Comparison of ENCODE assay signal across 8 mouse cellular contexts in genomic region chr12:78906707-78907162, GRCm38 (mm10). TPM values are rescaled to one million over a fixed set of nuclear protein-coding genes. Genes with fewer than 3 reads are reported as not detected.
DNase-seq lines count a peak whose midpoint lies in the region; ATAC-seq and TF ChIP-seq lines count a peak whose summit lies in the region.

TSS of gene Plek2 (minus strand) at chr12:78906964.

- no peaks in the 10 kb centered on the region for H3K36me3 ChIP-seq in heart, adult 2 months (ENCODE audit: control insufficient read depth, insufficient read depth, low read length)
- no peaks in the 10 kb centered on the region for H3K36me3 ChIP-seq in lung, postnatal 0 days (ENCODE audit: insufficient read depth, low read length)

- no peak within 1 kb of the TSS for H3K27ac ChIP-seq in heart, adult 2 months
- H3K27ac ChIP-seq in lung, postnatal 0 days (ENCODE audit: low read length) = no peak within 1 kb of the TSS

- 4% methylated on average over 38 of the region's 38 CpGs for WGBS in heart, adult 2 months
- 3% methylated on average over 25 of the region's 38 CpGs for WGBS in lung, postnatal 0 days

- 0 out of 2 replicates have a peak, but pooled peaks cover 1% of the 10 kb centered on the region for H3K4me1 ChIP-seq in heart, adult 2 months (ENCODE audit: control insufficient read depth, insufficient read depth, low read length)
- H3K4me1 ChIP-seq in lung, postnatal 0 days (ENCODE audit: insufficient read depth, low read depth, low read length) = peaks cover 8% of the 10 kb centered on the region; the same call in 1 of the 2 replicates

- no peaks in the 10 kb centered on the region for H3K79me2 ChIP-seq in heart, adult 2 months (replicated peaks; ENCODE audit: control insufficient read depth, insufficient read depth, low read length)

- peak; percentile 37 for TF ChIP-seq CTCF in heart, adult 2 months (IDR thresholded peaks at IDR 0.05)
- TF ChIP-seq CTCF in lung, postnatal 0 days (IDR thresholded peaks at IDR 0.05) = peak; percentile 54

- H3K9me3 ChIP-seq in lung, postnatal 0 days (ENCODE audit: low read length) = 0 out of 2 replicates have a peak, but pooled peaks cover 5% of the 10 kb centered on the region

- peak within 1 kb of the TSS; percentile 27 for H3K4me3 ChIP-seq in heart, adult 2 months
- H3K4me3 ChIP-seq in lung, postnatal 0 days (ENCODE audit: low read depth, low read length) = peak within 1 kb of the TSS; percentile 36

- ATAC-seq in lung, postnatal 0 days = peak; percentile 83

- TF ChIP-seq EP300 in heart, adult 2 months (IDR thresholded peaks at IDR 0.05; ENCODE audit: insufficient read depth, low read depth, low read length) = no peak
- TF ChIP-seq EP300 in lung, postnatal 0 days (IDR thresholded peaks at IDR 0.05) = no peak

- peaks cover 3% of the 10 kb centered on the region for H3K27me3 ChIP-seq in heart, adult 2 months (ENCODE audit: control insufficient read depth, insufficient read depth, low read length)
- H3K27me3 ChIP-seq in lung, postnatal 0 days (replicated peaks; ENCODE audit: insufficient read depth, low read length) = no peaks in the 10 kb centered on the region

- intact Hi-C loops in heart, postnatal 25 days (cut with DNase I) = no loop called here
- intact Hi-C loops in heart, adult 2 months (cut with DNase I) = no loop called here

- no peak for TF ChIP-seq POLR2A in heart, adult 2 months (IDR thresholded peaks at IDR 0.05; ENCODE audit: insufficient read depth, low read depth, low read length)

- peak; percentile 59 to 68 for DNase-seq in heart, adult 18-20 months
- DNase-seq in heart, postnatal 25 days (ENCODE audit: low spot score) = no peak
- peak; percentile 79 to 81 for DNase-seq in cerebellum, postnatal 14 days
- peak; percentile 62 to 67 for DNase-seq in heart, adult 2 months
- DNase-seq in kidney, adult 9 months = peak; percentile 76
- peak; percentile 81 for DNase-seq in lung, postnatal 0 days (ENCODE audit: low spot score)
- DNase-seq in ovary, postnatal 10 days (ENCODE audit: low spot score) = peak; percentile 29
- DNase-seq in urinary bladder, adult 2 months (ENCODE audit: low spot score) = peak; percentile 81

- H3K9ac ChIP-seq in heart, adult 2 months (ENCODE audit: low read depth, low read length) = peak within 1 kb of the TSS; percentile 45
- H3K9ac ChIP-seq in lung, postnatal 0 days (replicated peaks; ENCODE audit: low read depth) = no peak within 1 kb of the TSS

- peak within 1 kb of the TSS; percentile 78 for H3K4me2 ChIP-seq in lung, postnatal 0 days (replicated peaks; ENCODE audit: low read depth, low read length)

RNA-seq across cellular contexts. Expression of gene Plek2, which starts in this region (rescaled TPM):
- under 1 TPM; 0.17 to 0.46 TPM for total RNA-seq in heart, adult 18-20 months (2021)
- under 1 TPM; 0.28 to 0.47 TPM for total RNA-seq in heart, postnatal 25 days (2021)
- total RNA-seq in heart, adult 2 months (2021) = under 1 TPM; 0.27 to 0.29 TPM
- polyA plus RNA-seq in heart, adult 2 months (2012; rRNA removed) = 0.10 and 0.41 TPM in 2 replicates
- 2.6 and 2.8 TPM in 2 replicates for polyA plus RNA-seq in lung, postnatal 0 days (2015; fragmentation: Nextera tagmentation; extraction: Ambion mirVana)
- 11.7 and 12.1 TPM in 2 replicates for polyA plus RNA-seq in urinary bladder, adult 2 months (2012; rRNA removed)

Comparison
In these comparisons a context has a peak if more than half of its experiments do, and no peak if none do; other contexts are left out.
1. Peak in DNase-seq in heart, adult 18-20 months; RNA of the gene not detected or under 1 TPM.
2. Peak in DNase-seq, H3K4me3 ChIP-seq and H3K9ac ChIP-seq in heart, adult 2 months; RNA of the gene not detected or under 1 TPM.